Mouse (Mus musculus) thymus, postnatal 4 days (tissue): ENCODE measurements around the gene Sstr3.

Experiments used
- DNase-seq: peaks from one replicate; pipeline ENCODE4 v3.0.0; 2021

The Sstr3 gene

DNA sequence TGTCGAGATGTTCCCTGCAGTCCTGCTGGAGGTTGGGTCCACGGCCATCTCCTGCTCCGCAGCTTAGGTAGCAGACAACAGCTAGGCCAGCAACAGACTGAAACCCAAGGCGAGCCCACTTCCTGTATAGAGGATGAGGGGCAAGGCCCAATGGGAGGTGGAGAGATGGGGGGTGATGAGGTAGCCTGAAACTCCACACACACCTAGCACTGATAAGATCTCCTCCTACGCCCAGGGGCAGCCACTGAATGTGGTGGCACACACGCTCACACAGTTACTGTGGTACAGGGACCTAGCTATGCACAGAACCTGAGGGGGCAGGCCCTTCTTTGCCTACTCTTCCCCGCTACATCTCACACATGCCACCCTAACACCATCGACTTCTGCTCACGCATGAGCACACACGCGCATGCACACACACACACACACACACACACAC, 49.5 kb downstream of the Sstr3 start, which contains the start of gene Il2rb:
Gene Il2rb, minus strand, starts transcription at position 304 of the 439 bp plus-strand sequence.
- peak; percentile 41 for DNase-seq

DNA sequence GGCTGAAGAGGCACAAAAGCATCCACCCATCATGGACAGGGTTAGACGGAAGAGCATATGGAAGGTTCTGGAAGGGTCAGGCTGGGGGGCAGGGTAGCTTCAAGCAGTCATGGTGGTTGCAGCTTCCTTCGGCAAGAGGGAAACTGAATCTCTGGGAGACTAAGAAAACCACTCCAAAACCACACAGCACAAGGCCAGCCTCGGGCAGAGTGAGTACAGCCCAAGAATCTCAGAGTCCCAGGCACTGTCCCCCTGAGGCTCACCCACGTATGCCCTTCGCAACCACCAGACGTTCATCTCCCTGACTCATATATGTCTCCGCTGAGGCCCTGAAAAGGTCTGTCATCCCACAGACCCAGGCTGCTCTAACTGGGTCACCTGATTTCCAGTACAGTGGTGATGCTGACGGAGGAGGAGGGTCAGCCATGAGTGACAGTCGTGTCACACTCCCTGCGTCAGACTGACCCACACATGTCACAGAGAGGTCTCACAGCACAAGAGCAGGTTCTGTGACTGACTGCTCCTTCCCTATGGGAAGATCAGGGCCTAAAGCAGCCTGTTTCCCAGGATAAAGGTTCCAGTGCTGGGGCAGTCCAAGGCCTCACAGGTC, 51.0 kb downstream of the Sstr3 start:
- DNase-seq = no peak

DNA sequence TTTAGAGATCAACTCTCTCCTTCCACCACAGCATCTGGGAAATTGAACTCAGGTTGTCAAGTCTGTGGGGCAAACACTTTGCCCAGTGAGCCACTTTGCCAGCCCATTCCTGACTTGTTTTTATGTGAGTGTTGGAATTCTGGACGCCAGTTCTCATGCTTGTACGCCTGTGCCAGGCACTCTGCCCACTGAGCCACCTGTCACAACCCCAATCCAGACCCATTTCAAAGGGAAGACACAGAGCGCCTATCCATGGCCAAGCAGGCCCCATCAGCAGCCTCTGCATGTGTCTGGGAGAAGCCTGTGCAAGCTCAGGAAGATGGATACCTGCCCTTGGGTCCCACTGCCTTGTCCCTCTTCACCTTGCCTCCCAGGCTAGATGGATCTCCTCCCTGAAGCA, 53.2 kb downstream of the Sstr3 start:
- no peak for DNase-seq

DNA sequence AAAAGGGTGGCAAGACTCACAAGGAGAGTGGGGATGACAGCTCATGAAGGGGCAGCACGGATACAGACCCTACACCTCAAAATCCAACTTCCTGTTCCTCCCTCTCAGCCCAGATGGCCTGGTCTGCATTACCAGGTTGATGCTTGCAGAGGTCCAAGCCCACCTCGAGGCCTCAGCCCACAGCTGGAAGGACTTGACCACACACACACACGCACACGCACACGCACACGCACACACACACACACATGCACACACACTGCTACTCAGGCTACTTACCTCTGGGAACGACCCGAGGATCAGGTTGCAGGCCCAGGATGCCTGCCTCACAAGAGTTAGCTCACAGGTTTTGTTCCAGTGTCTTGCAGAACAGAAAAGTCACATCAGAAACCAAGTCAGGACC, 54.6 kb downstream of the Sstr3 start:
- no peak for DNase-seq

DNA sequence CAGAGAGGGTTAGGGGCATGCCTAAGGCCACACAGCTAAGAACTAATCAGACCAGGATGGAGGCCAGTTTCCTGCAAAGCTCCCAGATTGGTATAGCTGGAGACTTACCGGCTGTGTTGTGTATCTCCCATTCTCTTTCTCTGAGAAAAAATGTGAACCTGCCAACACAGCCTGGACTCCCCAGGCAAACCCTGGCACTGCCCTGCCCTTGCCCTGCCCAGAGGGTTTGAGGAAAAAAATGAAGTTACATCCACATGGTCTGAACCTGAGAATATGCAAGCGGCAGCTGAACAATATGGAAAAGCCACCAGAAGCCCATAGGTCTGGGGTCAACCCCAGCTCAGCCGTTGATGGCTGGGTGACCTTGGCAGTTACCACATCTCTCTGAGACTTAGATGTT, 55.2 kb downstream of the Sstr3 start:
- DNase-seq = no peak

DNA sequence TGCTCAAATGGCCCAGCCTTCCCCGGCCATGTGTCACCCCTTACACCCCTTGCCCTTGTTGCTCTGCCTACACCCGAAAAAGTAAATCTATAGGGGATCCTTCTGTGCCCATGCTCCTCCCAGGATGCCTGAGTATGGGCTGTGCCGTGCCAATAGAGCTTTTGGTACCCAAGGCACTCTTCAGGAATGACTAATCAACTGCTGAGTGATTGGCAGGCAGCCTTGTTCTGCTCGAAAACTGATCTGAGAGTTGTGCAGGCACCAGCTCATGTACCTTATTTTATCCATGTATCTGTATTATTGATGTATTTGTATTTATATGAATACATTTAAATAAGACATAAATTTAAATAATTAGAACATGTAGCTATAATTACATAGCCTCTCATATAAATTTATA, 57.4 kb downstream of the Sstr3 start:
- no peak for DNase-seq
